Mouse (Mus musculus) embryonic facial prominence, embryonic 14.5 days (tissue): ENCODE data around the gene Grk6. TPM values are rescaled to one million over a fixed set of nuclear protein-coding genes. Genes with fewer than 3 reads are reported as not detected.

Experiments
- ATAC-seq: fragments of 200-750 bp; cut with Nextera tagmentation; 2 replicates; pipeline ENCODE4 v1.8.0; 2017; ENCODE audit warnings: low read depth, moderate number of reproducible peaks, moderate TSS enrichment
- DNase-seq: peaks from one replicate; pipeline ENCODE4 v3.0.0-alpha.2; 2015; ENCODE audit warnings: low spot score
- H3K27ac ChIP-seq: fragments of 300-500 bp; sonication (generic); replicated peaks from 2 replicates; pipeline ENCODE4 v1.5.1; 2014; ENCODE audit warnings: low read depth, mild to moderate bottlenecking, low read length, moderate library complexity
- H3K27me3 ChIP-seq: fragments of 300-500 bp; sonication (generic); replicated peaks from 2 replicates; pipeline ENCODE4 v1.6.1; 2014; ENCODE audit warnings: low read length; ENCODE audit not compliant: control insufficient read depth, insufficient read depth
- H3K36me3 ChIP-seq: fragments of 300-500 bp; sonication (generic); 2 replicates; pipeline ENCODE4 v1.6.1; 2014; ENCODE audit warnings: low read length, mixed read lengths; ENCODE audit not compliant: control insufficient read depth, insufficient read depth
- H3K4me1 ChIP-seq: fragments of 300-500 bp; sonication (generic); 2 replicates; pipeline ENCODE4 v1.6.1; 2014; ENCODE audit warnings: antibody characterized with exemption, low read length; ENCODE audit not compliant: control insufficient read depth, insufficient read depth
- H3K4me2 ChIP-seq: fragments of 300-500 bp; sonication (generic); 2 replicates; pipeline ENCODE4 v1.6.1; 2014; ENCODE audit warnings: low read depth, mild to moderate bottlenecking, low read length, moderate library complexity, mixed read lengths
- H3K4me3 ChIP-seq: fragments of 300-500 bp; sonication (generic); 2 replicates; pipeline ENCODE4 v1.5.1; 2014; ENCODE audit warnings: low read depth, mild to moderate bottlenecking, low read length
- H3K9ac ChIP-seq: fragments of 300-500 bp; sonication (generic); 2 replicates; pipeline ENCODE4 v1.6.1; 2014; ENCODE audit warnings: low read depth, mild to moderate bottlenecking, low read length, moderate library complexity, mixed read lengths
- H3K9me3 ChIP-seq: fragments of 300-500 bp; sonication (generic); 2 replicates; pipeline ENCODE4 v1.6.1; 2016; ENCODE audit warnings: low read length; ENCODE audit not compliant: control insufficient read depth
- WGBS: fragments of 180-500 bp; shearing (Covaris S2); extraction: QIAGEN DNeasy Blood & Tissue Kit; methylation state at CpG from one replicate; pipeline ENCODE4 v1.1.7; 2014; 5-methylcytosine and 5-hydroxymethylcytosine counted together
- polyA plus RNA-seq: library from polyadenylated mRNA; unstranded; fragments of >200 nt; fragmentation: Nextera tagmentation; extraction: Ambion mirVana; gene quantifications from 2 replicates; pipeline ENCODE4 v1.2.1, GENCODE M21; 2014

Gene Grk6
- polyA plus RNA-seq: 44.0 and 46.6 TPM in 2 replicates

DNA sequence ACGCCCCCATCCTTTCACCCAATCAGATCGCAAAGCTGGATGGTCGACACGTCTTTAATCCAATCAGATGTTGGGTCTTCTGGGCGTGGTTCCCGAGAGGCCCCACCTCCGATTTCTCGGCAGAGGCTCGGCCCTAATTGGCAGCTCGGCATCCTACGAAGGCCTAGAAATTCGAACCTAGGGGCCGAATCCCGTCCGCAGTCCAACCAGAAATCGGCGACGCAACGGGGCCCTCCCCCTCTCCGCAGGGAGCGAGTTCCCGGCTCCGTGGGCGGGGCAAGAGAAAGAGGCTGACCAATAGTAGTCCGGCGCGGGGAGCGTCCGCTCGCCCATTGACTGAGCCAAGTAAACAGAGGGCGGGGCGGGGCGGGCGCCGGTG, at the start of gene Grk6:
TSS of gene Grk6 (plus strand) at position 136 of the 379 bp plus-strand sequence.
- under 1% methylated on average over 16 of the region's 35 CpGs for WGBS

DNA sequence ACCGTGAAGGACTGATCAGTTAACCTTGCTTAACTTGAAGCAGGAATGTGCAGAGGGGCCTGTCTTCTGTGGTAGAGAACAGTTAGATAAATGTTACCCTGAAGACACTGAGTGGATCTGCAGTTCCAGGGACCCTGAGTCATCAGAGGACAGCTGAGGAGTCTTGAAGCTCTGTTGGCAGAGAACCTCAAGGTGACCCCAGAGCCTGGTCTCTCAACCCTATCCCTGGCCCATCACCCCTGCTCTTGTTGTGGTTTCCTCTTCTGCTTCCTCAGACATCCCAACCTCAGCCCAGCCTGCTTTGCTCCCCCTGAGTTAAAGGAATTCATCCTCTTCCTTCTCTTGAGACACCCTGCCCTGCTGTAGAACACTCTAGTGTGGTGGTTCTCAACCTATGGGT, 46.8 kb upstream of the Grk6 start, which contains the start of gene Slc34a1:
TSS of gene Slc34a1 (plus strand) at position 100 of the 400 bp plus-strand sequence.
- Histone ChIP-seq H3K4me3 (no peak within 1 kb of the TSS), H3K4me2 (no peak within 1 kb of the TSS), H3K27ac (no peak within 1 kb of the TSS), H3K4me1 (no peaks in the 10 kb centered on the region), H3K9ac (no peak within 1 kb of the TSS), H3K9me3 (no peaks in the 10 kb centered on the region), H3K36me3 (no peaks in the 10 kb centered on the region), H3K27me3 (no peaks in the 10 kb centered on the region)
- no peak for DNase-seq
- WGBS: 75% methylated on average over 1 of the region's 1 CpGs
- no peak for ATAC-seq

More for the DNA sequence above, at the start of gene Grk6:
- Histone ChIP-seq H3K27ac (peak within 1 kb of the TSS; percentile 93), H3K4me3 (peak within 1 kb of the TSS; percentile 84), H3K27me3 (no peaks in the 10 kb centered on the region), H3K4me2 (peak within 1 kb of the TSS; percentile 84), H3K9me3 (no peaks in the 10 kb centered on the region), H3K4me1 (peaks cover 9% of the 10 kb centered on the region), H3K36me3 (peaks cover 3% of the 10 kb centered on the region; the same call in 1 of the 2 replicates), H3K9ac (peak within 1 kb of the TSS; percentile 96)
- ATAC-seq (peak; percentile 97), DNase-seq (peak; percentile 100)

GRCm38 (mm10) chr13:55399300-55400038, 45.4 kb upstream of the Grk6 start:
- Histone ChIP-seq H3K4me1 (no peaks in the 10 kb centered on the region), H3K4me3 (no peak overlapping the region), H3K4me2 (no peak overlapping the region), H3K27me3 (no peaks in the 10 kb centered on the region), H3K9ac (no peak overlapping the region), H3K27ac (no peak overlapping the region), H3K9me3 (no peaks in the 10 kb centered on the region), H3K36me3 (no peaks in the 10 kb centered on the region)
- ATAC-seq (no peak), DNase-seq (no peak)
- 45% methylated on average over 5 of the region's 5 CpGs for WGBS

- no peak overlapping the region for H3K4me3 ChIP-seq
- no peaks in the 10 kb centered on the region for H3K36me3 ChIP-seq
- H3K27ac ChIP-seq: no peak overlapping the region
- WGBS: 79% methylated on average over 1 of the region's 1 CpGs
- no peak for ATAC-seq
- no peaks in the 10 kb centered on the region for H3K4me1 ChIP-seq
- H3K4me2 ChIP-seq: no peak overlapping the region
- H3K9ac ChIP-seq: no peak overlapping the region
- no peaks in the 10 kb centered on the region for H3K9me3 ChIP-seq
- DNase-seq: no peak
- no peaks in the 10 kb centered on the region for H3K27me3 ChIP-seq
Measured at GRCm38 (mm10) chr13:55400039-55400346, 44.9 kb upstream of the Grk6 start.

- H3K4me3 ChIP-seq: no peak overlapping the region
- ATAC-seq: no peak
- no peaks in the 10 kb centered on the region for H3K36me3 ChIP-seq
- no peak overlapping the region for H3K4me2 ChIP-seq
- H3K27ac ChIP-seq: no peak overlapping the region
- H3K27me3 ChIP-seq: no peaks in the 10 kb centered on the region
- no peak overlapping the region for H3K9ac ChIP-seq
- WGBS: 60% methylated on average over 7 of the region's 7 CpGs
- H3K4me1 ChIP-seq: no peaks in the 10 kb centered on the region
- DNase-seq: peak; percentile 10
- H3K9me3 ChIP-seq: no peaks in the 10 kb centered on the region
Measured at GRCm38 (mm10) chr13:55403266-55403665, 41.6 kb upstream of the Grk6 start.

- no peak overlapping the region for H3K9ac ChIP-seq
- DNase-seq (peak; percentile 21), ATAC-seq (no peak)
- no peaks in the 10 kb centered on the region for H3K4me1 ChIP-seq
- H3K27me3 ChIP-seq: no peaks in the 10 kb centered on the region
- 59% methylated on average over 15 of the region's 15 CpGs for WGBS
- no peaks in the 10 kb centered on the region for H3K36me3 ChIP-seq
- no peak overlapping the region for H3K27ac ChIP-seq
- no peaks in the 10 kb centered on the region for H3K9me3 ChIP-seq
- no peak overlapping the region for H3K4me2 ChIP-seq
- no peak overlapping the region for H3K4me3 ChIP-seq
Measured at GRCm38 (mm10) chr13:55403935-55404852, 40.7 kb upstream of the Grk6 start.

DNA sequence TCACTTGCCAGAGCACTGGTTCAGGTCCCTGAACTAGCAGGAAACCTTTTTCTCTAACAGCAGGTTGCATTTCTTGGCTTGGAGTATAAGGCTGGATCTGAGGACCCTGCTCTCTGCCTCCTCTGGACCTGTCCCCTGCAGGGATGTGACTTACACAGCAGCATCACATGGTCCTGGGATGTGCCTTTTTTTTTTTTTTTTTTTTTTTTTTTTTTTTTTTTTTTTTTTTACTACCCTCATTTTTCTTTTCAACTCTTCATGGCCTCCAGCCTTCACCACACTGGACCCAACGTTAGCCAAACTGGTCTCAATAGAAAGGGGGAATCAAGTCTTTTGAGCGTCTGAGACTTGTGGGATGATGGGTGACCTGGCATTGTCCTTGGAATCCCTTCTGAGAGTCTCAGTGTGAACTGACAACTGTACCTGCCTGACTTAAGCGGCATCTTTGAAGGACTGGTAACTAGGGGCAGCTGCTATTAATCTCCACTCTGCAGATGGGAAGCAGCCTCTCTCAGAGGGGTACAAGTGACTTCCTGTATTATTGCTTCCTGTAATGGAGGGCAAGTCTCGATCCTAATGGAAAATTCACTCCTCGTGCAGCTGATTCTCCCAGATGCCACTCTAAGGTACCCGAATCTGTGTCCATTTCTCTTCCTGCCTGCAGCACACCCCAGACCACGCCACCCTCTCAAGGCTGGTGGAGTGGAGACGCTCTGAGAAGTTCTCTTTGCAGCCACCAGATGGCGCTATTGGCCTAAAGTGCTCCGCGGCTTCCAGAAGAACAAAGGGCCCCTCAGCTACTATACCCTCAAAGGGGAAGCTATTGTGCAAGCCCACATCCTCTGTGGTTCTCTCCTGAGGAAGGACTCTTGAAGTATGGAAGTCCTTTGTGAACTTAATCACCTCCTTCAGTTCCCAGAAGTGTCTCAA, 39.8 kb upstream of the Grk6 start:
- Histone ChIP-seq H3K27ac (no peak overlapping the region), H3K27me3 (no peaks in the 10 kb centered on the region), H3K4me2 (peak overlapping the region; percentile 19; the same call in 1 of the 2 replicates), H3K4me3 (no peak overlapping the region), H3K4me1 (no peaks in the 10 kb centered on the region), H3K9me3 (no peaks in the 10 kb centered on the region), H3K9ac (no peak overlapping the region), H3K36me3 (no peaks in the 10 kb centered on the region)
- peak; percentile 88 for ATAC-seq
- peak; percentile 93 for DNase-seq
- 12% methylated on average over 11 of the region's 11 CpGs for whole genome bisulfite sequencing

DNA sequence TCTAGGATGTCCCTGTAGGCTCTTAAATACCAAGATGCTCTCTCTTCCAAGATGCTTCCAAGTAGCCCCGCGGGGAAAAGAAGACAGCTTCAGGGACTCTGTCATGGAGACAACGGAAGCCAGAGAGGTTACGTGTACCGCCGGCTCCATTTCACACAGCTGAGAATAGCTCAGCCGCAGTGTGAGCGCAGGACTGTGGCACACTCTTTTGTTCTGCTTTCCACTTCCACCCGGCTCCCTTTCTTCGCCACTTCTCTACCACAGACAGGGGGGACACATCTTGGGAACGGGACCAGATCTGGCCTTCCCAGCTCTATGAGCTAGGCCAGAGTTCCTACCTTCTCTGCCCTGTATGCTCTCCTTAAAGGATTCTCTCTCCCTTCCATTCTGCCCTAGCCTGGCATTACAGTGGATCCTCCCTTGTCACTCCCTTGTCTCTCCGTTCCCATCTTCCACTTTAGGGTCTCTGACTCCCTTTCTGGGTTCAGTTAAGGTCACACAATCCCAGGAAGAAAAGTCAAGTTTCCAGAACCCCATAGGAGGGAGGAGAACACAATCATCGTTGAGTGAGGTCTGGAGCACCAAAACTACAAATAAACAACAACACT, 39.0 kb upstream of the Grk6 start:
- Histone ChIP-seq H3K36me3 (no peaks in the 10 kb centered on the region), H3K4me1 (no peaks in the 10 kb centered on the region), H3K27ac (no peak overlapping the region), H3K9me3 (no peaks in the 10 kb centered on the region), H3K4me3 (no peak overlapping the region), H3K4me2 (no peak overlapping the region), H3K27me3 (no peaks in the 10 kb centered on the region), H3K9ac (no peak overlapping the region)
- DNase-seq: no peak
- 64% methylated on average over 13 of the region's 13 CpGs for WGBS
- ATAC-seq: peak; percentile 53
